Mouse (Mus musculus) telencephalon, adult 2 months (tissue): ENCODE measurements around the gene Cntnap2.

Source experiments
- DNase-seq: peaks from one replicate; pipeline ENCODE4 v3.0.0-alpha.2; 2011; ENCODE audit warnings: low read depth, low spot score

Gene Cntnap2

GRCm38 (mm10) chr6:45887901-45888300, 828.7 kb downstream of the Cntnap2 start:
- peak; percentile 6 for DNase-seq

GRCm38 (mm10) chr6:45938263-45938662, 879.1 kb downstream of the Cntnap2 start:
- no peak for DNase-seq

- no peak for DNase-seq
These were observed 879.6 kb downstream of the Cntnap2 start for GRCm38 (mm10) chr6:45938775-45939174.

GRCm38 (mm10) chr6:45945144-45945985, 886.2 kb downstream of the Cntnap2 start:
- DNase-seq = no peak

- no peak for DNase-seq
These were observed 895.6 kb downstream of the Cntnap2 start for GRCm38 (mm10) chr6:45954773-45955172.

- no peak for DNase-seq
These were observed 905.3 kb downstream of the Cntnap2 start for GRCm38 (mm10) chr6:45964494-45964893.

- DNase-seq = no peak
These were observed 915.5 kb downstream of the Cntnap2 start for GRCm38 (mm10) chr6:45974471-45975154.

GRCm38 (mm10) chr6:45979171-45979570, 920.0 kb downstream of the Cntnap2 start:
- DNase-seq = no peak

- DNase-seq = peak; percentile 28
These were observed 928.9 kb downstream of the Cntnap2 start for GRCm38 (mm10) chr6:45988051-45988450.

GRCm38 (mm10) chr6:45991086-45991485, 931.9 kb downstream of the Cntnap2 start:
- DNase-seq = no peak

GRCm38 (mm10) chr6:46022515-46023143, 963.5 kb downstream of the Cntnap2 start:
- no peak for DNase-seq

- DNase-seq = no peak
These were observed 972.9 kb downstream of the Cntnap2 start for GRCm38 (mm10) chr6:46031821-46032594.

- peak; percentile 9 for DNase-seq
These were observed 974.0 kb downstream of the Cntnap2 start for GRCm38 (mm10) chr6:46033108-46033507.

GRCm38 (mm10) chr6:46040671-46041070, 981.5 kb downstream of the Cntnap2 start:
- DNase-seq = peak; percentile 48

- no peak for DNase-seq
These were observed 1021.1 kb downstream of the Cntnap2 start for GRCm38 (mm10) chr6:46080236-46080635.

- DNase-seq = no peak
These were observed 1022.3 kb downstream of the Cntnap2 start for GRCm38 (mm10) chr6:46081432-46081831.

GRCm38 (mm10) chr6:46143189-46143841, 1084.2 kb downstream of the Cntnap2 start:
- DNase-seq = no peak

GRCm38 (mm10) chr6:46166837-46167236, 1107.7 kb downstream of the Cntnap2 start:
- no peak for DNase-seq

- DNase-seq = no peak
These were observed 1138.1 kb downstream of the Cntnap2 start for GRCm38 (mm10) chr6:46197298-46197697.

- DNase-seq = no peak
These were observed 1142.7 kb downstream of the Cntnap2 start for GRCm38 (mm10) chr6:46201828-46202227.

GRCm38 (mm10) chr6:46205531-46205930, 1146.4 kb downstream of the Cntnap2 start:
- no peak for DNase-seq
